Mouse (Mus musculus) stomach, embryonic 14.5 days (tissue): ENCODE measurements around the gene Tmprss2. TPM values are rescaled to one million over a fixed set of nuclear protein-coding genes. Genes with fewer than 3 reads are reported as not detected.

Experiments
- ATAC-seq: fragments of 200-750 bp; cut with Nextera tagmentation; 2 replicates; pipeline ENCODE4 v1.8.0; 2017; ENCODE audit warnings: low read depth, moderate TSS enrichment; ENCODE audit not compliant: insufficient number of reproducible peaks, insufficient read depth, low FRiP score
- H3K27ac ChIP-seq: fragments of 300-500 bp; sonication (generic); 2 replicates; pipeline ENCODE4 v1.5.1; 2014; ENCODE audit warnings: mild to moderate bottlenecking, low read length, moderate library complexity, mixed read lengths
- H3K27me3 ChIP-seq: fragments of 300-500 bp; sonication (generic); 2 replicates; pipeline ENCODE4 v1.6.1; 2014; ENCODE audit warnings: low read length, control low read depth, mixed read lengths; ENCODE audit not compliant: control insufficient read depth, insufficient read depth
- H3K36me3 ChIP-seq: fragments of 300-500 bp; sonication (generic); 2 replicates; pipeline ENCODE4 v1.6.1; 2014; ENCODE audit warnings: mild to moderate bottlenecking, control low read depth, low read length, moderate library complexity, mixed read lengths; ENCODE audit not compliant: control insufficient read depth, insufficient read depth
- H3K4me1 ChIP-seq: fragments of 300-500 bp; sonication (generic); 2 replicates; pipeline ENCODE4 v1.6.1; 2014; ENCODE audit warnings: low read length, control low read depth, mixed read lengths; ENCODE audit not compliant: control insufficient read depth, insufficient read depth
- H3K4me2 ChIP-seq: fragments of 300-500 bp; sonication (generic); replicated peaks from 2 replicates; pipeline ENCODE4 v1.6.1; 2014; ENCODE audit warnings: low read depth, low read length, control low read depth
- H3K4me3 ChIP-seq: fragments of 300-500 bp; sonication (generic); 2 replicates; pipeline ENCODE4 v1.5.1; 2014; ENCODE audit warnings: low read depth, low read length, control low read depth
- H3K9ac ChIP-seq: fragments of 300-500 bp; sonication (generic); replicated peaks from 2 replicates; pipeline ENCODE4 v1.6.1; 2014; ENCODE audit warnings: low read depth, mild to moderate bottlenecking, control low read depth, low read length, moderate library complexity, mixed read lengths
- H3K9me3 ChIP-seq: fragments of 300-500 bp; sonication (generic); 2 replicates; pipeline ENCODE4 v1.6.1; 2016; ENCODE audit warnings: low read depth, low read length, control low read depth; ENCODE audit not compliant: control insufficient read depth
- WGBS: fragments of 180-500 bp; shearing (Covaris S2); extraction: QIAGEN DNeasy Blood & Tissue Kit; methylation state at CpG from one replicate; pipeline ENCODE4 v1.1.7; 2014; 5-methylcytosine and 5-hydroxymethylcytosine counted together
- polyA plus RNA-seq: library from polyadenylated mRNA; unstranded; fragments of >200 nt; fragmentation: Nextera tagmentation; extraction: Ambion mirVana; gene quantifications from 2 replicates; pipeline ENCODE4 v1.2.1, GENCODE M21; 2014

Tmprss2 gene
- polyA plus RNA-seq, 1 experiment from 2014 or later: 34.3 TPM

DNA sequence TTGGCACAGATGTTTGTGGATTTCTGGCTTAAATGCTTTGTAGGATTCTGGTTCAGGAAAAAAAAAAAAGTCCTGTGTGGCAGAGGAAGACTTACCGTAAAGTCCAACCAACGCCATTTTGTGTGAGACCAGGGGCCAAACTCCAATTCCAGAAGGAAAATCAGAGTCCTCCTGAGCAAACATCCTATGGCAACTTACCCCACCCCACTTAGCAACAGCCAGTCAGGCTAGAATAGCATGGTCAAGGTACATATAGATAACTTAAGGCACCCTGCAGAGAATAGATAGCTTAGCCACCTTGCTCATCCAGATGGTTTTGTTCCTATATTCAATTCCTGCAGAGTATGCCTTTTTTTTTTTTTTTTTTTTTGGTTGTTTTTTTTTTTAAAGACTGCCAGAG is 81.8 kb downstream of the Tmprss2 start:
- no peak for ATAC-seq
- Histone ChIP-seq H3K9me3 (no peaks in the 10 kb centered on the region), H3K36me3 (no peaks in the 10 kb centered on the region), H3K27me3 (no peaks in the 10 kb centered on the region), H3K9ac (no peak overlapping the region), H3K4me3 (no peak overlapping the region), H3K4me2 (no peak overlapping the region), H3K27ac (no peak overlapping the region), H3K4me1 (no peaks in the 10 kb centered on the region; the same call in 1 of the 2 replicates)
- WGBS: 76% methylated on average over 2 of the region's 2 CpGs

- Histone ChIP-seq H3K27ac (no peak overlapping the region), H3K4me2 (no peak overlapping the region), H3K27me3 (no peaks in the 10 kb centered on the region), H3K36me3 (no peaks in the 10 kb centered on the region), H3K9ac (no peak overlapping the region), H3K9me3 (no peaks in the 10 kb centered on the region), H3K4me1 (no peaks in the 10 kb centered on the region), H3K4me3 (no peak overlapping the region)
- no peak; the same call in 1 of the 2 replicates for ATAC-seq
- WGBS: 5% methylated on average over 1 of the region's 1 CpGs
These were observed 88.0 kb downstream of the Tmprss2 start for GRCm38 (mm10) chr16:97523024-97523423.

GRCm38 (mm10) chr16:97521983-97522382 is 89.0 kb downstream of the Tmprss2 start:
- no peak overlapping the region for H3K27ac ChIP-seq
- no peak overlapping the region for H3K4me2 ChIP-seq
- H3K9ac ChIP-seq: no peak overlapping the region
- H3K9me3 ChIP-seq: no peaks in the 10 kb centered on the region
- H3K36me3 ChIP-seq: no peaks in the 10 kb centered on the region
- H3K4me3 ChIP-seq: no peak overlapping the region
- H3K4me1 ChIP-seq: no peaks in the 10 kb centered on the region
- ATAC-seq: no peak
- H3K27me3 ChIP-seq: no peaks in the 10 kb centered on the region
- WGBS: 66% methylated on average over 6 of the region's 6 CpGs

GRCm38 (mm10) chr16:97516341-97516740 is 94.7 kb downstream of the Tmprss2 start:
- no peaks in the 10 kb centered on the region for H3K36me3 ChIP-seq
- no peak overlapping the region for H3K4me2 ChIP-seq
- H3K9ac ChIP-seq: no peak overlapping the region
- no peak overlapping the region for H3K27ac ChIP-seq
- H3K9me3 ChIP-seq: no peaks in the 10 kb centered on the region
- WGBS: 73% methylated on average over 3 of the region's 3 CpGs
- H3K4me1 ChIP-seq: no peaks in the 10 kb centered on the region
- ATAC-seq: no peak
- H3K27me3 ChIP-seq: no peaks in the 10 kb centered on the region
- no peak overlapping the region for H3K4me3 ChIP-seq

Other genes with a start within 250 kb of the Tmprss2 start
- gene Mx1, start 148.3 kb downstream of the Tmprss2 start, polyA plus RNA-seq: 0.15 and 0.35 TPM in 2 replicates
- gene Fam3b, start 96.4 kb downstream of the Tmprss2 start, polyA plus RNA-seq: 0.49 TPM in 1 of 2 replicates, not detected in the other
- 24.7 and 25.3 TPM in 2 replicates for gene Ripk4, start 152.6 kb upstream of the Tmprss2 start, polyA plus RNA-seq
- 11.0 and 11.6 TPM in 2 replicates for gene Prdm15, start 240.7 kb upstream of the Tmprss2 start, polyA plus RNA-seq